Mouse (Mus musculus) liver, postnatal 0 days (tissue): Measurements from ENCODE around the gene Vwa8.

Experiments used
- CTCF ChIP-seq: sonication (generic); IDR thresholded peaks from 2 replicates; pipeline ENCODE4 v1.5.1; 2016; ENCODE audit warnings: antibody characterized with exemption, low read depth
- EP300 ChIP-seq: IDR thresholded peaks from 2 replicates; pipeline ENCODE4 v1.6.1; 2016; ENCODE audit warnings: antibody characterized with exemption, low read depth, mild to moderate bottlenecking

GRCm38 (mm10) chr14:78885915-78886534, 37.2 kb downstream of the Vwa8 start:
- no peak for TF ChIP-seq CTCF
- no peak for TF ChIP-seq EP300
